Mouse (Mus musculus) liver, embryonic 14.5 days (tissue): ENCODE measurements at regions not wholly inside any gene's neighbourhood (a gene's known extent, or its start where the extent isn't known, plus 50 kb on each side); places are given as distances from the start of the nearest gene placed in this dataset.

ENCODE experiments used
- ATAC-seq: fragments of 200-750 bp; cut with Nextera tagmentation; 2 replicates; pipeline ENCODE4 v1.8.0; 2017; ENCODE audit warnings: moderate number of reproducible peaks, mild to moderate bottlenecking, moderate library complexity; ENCODE audit not compliant: insufficient read depth
- DNase-seq, 3 experiments: peaks; one replicate each; pipeline ENCODE4 v3.0.0-alpha.2; 2012 to 2013; ENCODE audit warnings: low read depth in 3 of 3, low spot score in 3 of 3
- H3K27ac ChIP-seq: fragments of 300-500 bp; sonication (generic); 2 replicates; pipeline ENCODE4 v1.5.1; 2014; ENCODE audit warnings: moderate library complexity, mild to moderate bottlenecking, control low read depth, inconsistent platforms
- H3K27me3 ChIP-seq: fragments of 300-500 bp; sonication (generic); 2 replicates; pipeline ENCODE4 v1.6.1; 2014; ENCODE audit warnings: mild to moderate bottlenecking, low read length, moderate library complexity; ENCODE audit not compliant: control insufficient read depth, insufficient read depth
- H3K36me3 ChIP-seq: fragments of 300-500 bp; sonication (generic); replicated peaks from 2 replicates; pipeline ENCODE4 v1.6.1; 2014; ENCODE audit warnings: low read depth; ENCODE audit not compliant: control insufficient read depth, insufficient read depth
- H3K4me1 ChIP-seq, 2 experiments: fragments of 200-500 bp in 1 of 2; fragments of 300-500 bp in 1 of 2; sonication (generic) in 1 of 2; replicated peaks; 2 replicates each; pipeline ENCODE4 v1.6.1; 2012 to 2014; ENCODE audit warnings: antibody characterized with exemption in 1 of 2, inconsistent platforms in 1 of 2, low read length in 1 of 2; ENCODE audit not compliant: control insufficient read depth in 2 of 2, insufficient read depth in 2 of 2
- H3K4me2 ChIP-seq: fragments of 300-500 bp; sonication (generic); 2 replicates; pipeline ENCODE4 v1.6.1; 2014; ENCODE audit warnings: low read depth, mild to moderate bottlenecking, control low read depth, moderate library complexity
- H3K4me3 ChIP-seq, 2 experiments: fragments of 200-500 bp in 1 of 2; fragments of 300-500 bp in 1 of 2; sonication (generic) in 1 of 2; 2 replicates each; pipeline ENCODE4 v1.5.1; 2012 to 2014; ENCODE audit warnings: low read depth in 2 of 2, low read length in 2 of 2, mild to moderate bottlenecking in 2 of 2, control low read depth in 1 of 2, inconsistent platforms in 1 of 2, moderate library complexity in 1 of 2; ENCODE audit not compliant: insufficient read depth in 1 of 2
- H3K9ac ChIP-seq: fragments of 300-500 bp; sonication (generic); replicated peaks from 2 replicates; pipeline ENCODE4 v1.6.1; 2014; ENCODE audit warnings: mild to moderate bottlenecking, control low read depth, moderate library complexity
- H3K9me3 ChIP-seq: fragments of 300-500 bp; sonication (generic); 2 replicates; pipeline ENCODE4 v1.6.1; 2016; ENCODE audit warnings: low read length, mixed read lengths; ENCODE audit not compliant: control insufficient read depth
- CTCF ChIP-seq: IDR thresholded peaks from 2 replicates; pipeline ENCODE4 v1.5.1; 2016; ENCODE audit warnings: antibody characterized with exemption, low read depth, control low read depth
- EP300 ChIP-seq: IDR thresholded peaks from 2 replicates; pipeline ENCODE4 v1.6.1; 2016; ENCODE audit warnings: antibody characterized with exemption, low read depth
- WGBS: fragments of 180-500 bp; shearing (Covaris S2); extraction: QIAGEN DNeasy Blood & Tissue Kit; methylation state at CpG from one replicate; pipeline ENCODE4 v1.1.7; 2014; ENCODE audit not compliant: insufficient replicate concordance; 5-methylcytosine and 5-hydroxymethylcytosine counted together

GRCm38 (mm10) chr15:25283713-25284112 lies 129.9 kb downstream of the Basp1 start:
- Histone ChIP-seq H3K9me3 (no peaks in the 10 kb centered on the region), H3K4me2 (no peak overlapping the region), H3K4me1 (peaks cover 0 to 2% of the 10 kb centered on the region in 2 experiments; a peak in 2 of 4 replicates), H3K27ac (no peak overlapping the region), H3K9ac (no peak overlapping the region), H3K27me3 (no peaks in the 10 kb centered on the region), H3K4me3 (no peak overlapping the region), H3K36me3 (no peaks in the 10 kb centered on the region)
- TF ChIP-seq EP300 (no peak), CTCF (no peak)
- 72% methylated on average over 2 of the region's 2 CpGs for WGBS
- ATAC-seq: no peak
- no peak for DNase-seq

GRCm38 (mm10) chr15:25282346-25282745 lies 131.2 kb downstream of the Basp1 start:
- 38% methylated on average over 9 of the region's 9 CpGs for WGBS
- TF ChIP-seq EP300: no peak
- no peak for TF ChIP-seq CTCF
- Histone ChIP-seq H3K27ac (no peak overlapping the region), H3K4me2 (no peak overlapping the region), H3K4me3 (no peak overlapping the region), H3K36me3 (no peaks in the 10 kb centered on the region), H3K27me3 (no peaks in the 10 kb centered on the region), H3K9ac (no peak overlapping the region), H3K4me1 (no peaks in the 10 kb centered on the region; a peak in 1 of 4 replicates), H3K9me3 (no peaks in the 10 kb centered on the region)
- ATAC-seq (no peak), DNase-seq (no peak)

- Histone ChIP-seq H3K27ac (no peak overlapping the region), H3K27me3 (no peaks in the 10 kb centered on the region), H3K9ac (no peak overlapping the region), H3K4me1 (no peaks in the 10 kb centered on the region; a peak in 1 of 4 replicates), H3K36me3 (no peaks in the 10 kb centered on the region), H3K4me3 (no peak overlapping the region), H3K9me3 (no peaks in the 10 kb centered on the region), H3K4me2 (no peak overlapping the region)
- no peak for DNase-seq
- TF ChIP-seq EP300: no peak
- no peak for TF ChIP-seq CTCF
- no peak for ATAC-seq
Measured at GRCm38 (mm10) chr15:25281942-25282341, 131.6 kb downstream of the Basp1 start.

GRCm38 (mm10) chr15:25278317-25279156 lies 135.0 kb downstream of the Basp1 start:
- WGBS: 54% methylated on average over 6 of the region's 6 CpGs

GRCm38 (mm10) chr15:25276227-25276626 lies 137.3 kb downstream of the Basp1 start:
- Histone ChIP-seq H3K4me2 (no peak overlapping the region), H3K4me3 (no peak overlapping the region), H3K4me1 (no peaks in the 10 kb centered on the region), H3K9ac (no peak overlapping the region), H3K27ac (no peak overlapping the region), H3K9me3 (no peaks in the 10 kb centered on the region), H3K27me3 (no peaks in the 10 kb centered on the region), H3K36me3 (no peaks in the 10 kb centered on the region)
- DNase-seq: no peak
- no peak for ATAC-seq
- TF ChIP-seq EP300 (no peak), CTCF (no peak)
- 72% methylated on average over 5 of the region's 5 CpGs for WGBS

More at GRCm38 (mm10) chr15:25278317-25279156, 135.0 kb downstream of the Basp1 start:
- no peak overlapping the region for H3K4me3 ChIP-seq
- H3K4me1 ChIP-seq: no peaks in the 10 kb centered on the region; a peak in 1 of 4 replicates
- no peak overlapping the region for H3K27ac ChIP-seq
- H3K9ac ChIP-seq: no peak overlapping the region
- DNase-seq: no peak
- TF ChIP-seq EP300 (no peak), CTCF (no peak)
- no peak for ATAC-seq
- H3K36me3 ChIP-seq: no peaks in the 10 kb centered on the region
- no peak overlapping the region for H3K4me2 ChIP-seq
- no peaks in the 10 kb centered on the region for H3K9me3 ChIP-seq
- H3K27me3 ChIP-seq: no peaks in the 10 kb centered on the region
